Mouse (Mus musculus) left cerebral cortex, adult 2 months (tissue): ENCODE measurements at regions not wholly inside any gene's neighbourhood (a gene's known extent, or its start where the extent isn't known, plus 50 kb on each side); places are given as distances from the start of the nearest gene placed in this dataset.

ENCODE experiments used
- DNase-seq, 2 experiments: peaks; one replicate each; pipeline ENCODE4 v3.0.0; 2021 to 2022; ENCODE audit warnings: low spot score in 2 of 2, mixed read lengths in 1 of 2; ENCODE audit errors: extremely low spot score in 1 of 2
- H3K27ac ChIP-seq: fragments of 200-600 bp; 2 replicates; pipeline ENCODE4 v1.8.1; 2022
- H3K4me3 ChIP-seq: fragments of 200-600 bp; 2 replicates; pipeline ENCODE4 v1.8.1; 2022
- CTCF ChIP-seq: fragments of 200-600 bp; IDR thresholded peaks from 2 replicates; pipeline ENCODE4 v1.8.1; 2022; ENCODE audit warnings: antibody characterized with exemption, mild to moderate bottlenecking, moderate library complexity
- intact Hi-C: fragments of 180-260 bp; cut with DNase I; formaldehyde crosslinking; loops from one replicate; pipeline ENCODE4 v1.15.1; 2025

DNA sequence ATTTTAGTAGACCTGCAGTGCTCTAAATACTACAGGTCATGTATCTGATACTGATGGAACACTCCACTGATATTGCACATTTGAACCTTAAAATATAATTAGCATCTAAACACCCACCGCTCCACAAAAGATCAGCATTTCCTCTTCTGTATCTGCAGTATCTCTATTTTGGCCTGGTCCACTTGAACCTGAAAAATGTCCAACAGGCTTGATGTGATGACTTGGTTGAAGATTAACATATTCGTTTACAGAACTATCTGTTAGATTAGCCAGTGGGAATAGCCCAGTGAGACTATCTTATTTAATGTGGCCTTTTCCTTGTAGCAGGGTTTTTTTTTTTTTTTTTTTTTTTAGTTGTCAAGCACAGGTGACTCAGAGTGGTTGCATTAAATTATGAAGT lies 434.4 kb upstream of the Adamts16 start:
- intact Hi-C loops = no loop called here

DNA sequence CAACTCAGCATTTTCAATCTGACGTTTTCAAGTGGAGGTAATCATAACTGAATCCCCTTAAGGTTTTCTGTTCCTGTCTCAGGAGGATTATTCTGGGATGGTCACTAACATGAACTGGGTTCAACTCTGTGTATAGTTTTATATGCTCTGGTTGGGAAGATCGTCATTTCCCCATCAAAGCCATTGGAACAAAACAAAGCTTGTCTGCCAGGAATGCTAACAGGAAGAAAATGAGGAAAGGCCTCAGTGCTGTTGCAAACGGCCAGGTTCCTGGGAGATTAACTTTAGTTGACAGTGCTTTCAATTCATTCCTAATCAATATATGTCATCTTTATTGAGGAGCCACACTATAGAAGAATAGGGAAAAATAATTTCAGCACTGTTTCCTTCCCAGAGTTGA lies 432.5 kb upstream of the Adamts16 start:
- H3K27ac ChIP-seq = no peak overlapping the region
- DNase-seq = no peak
- TF ChIP-seq CTCF = no peak
- intact Hi-C loops = no loop called here
- no peak overlapping the region for H3K4me3 ChIP-seq

More for the DNA sequence above, 434.4 kb upstream of the Adamts16 start:
- Histone ChIP-seq H3K4me3 (no peak overlapping the region), H3K27ac (no peak overlapping the region)
- no peak for DNase-seq
- TF ChIP-seq CTCF = no peak

GRCm38 (mm10) chr13:71273485-71273884 lies 431.9 kb upstream of the Adamts16 start:
- no peak for DNase-seq
- Histone ChIP-seq H3K4me3 (no peak overlapping the region), H3K27ac (no peak overlapping the region)
- intact Hi-C loops = no loop called here
- no peak for TF ChIP-seq CTCF

DNA sequence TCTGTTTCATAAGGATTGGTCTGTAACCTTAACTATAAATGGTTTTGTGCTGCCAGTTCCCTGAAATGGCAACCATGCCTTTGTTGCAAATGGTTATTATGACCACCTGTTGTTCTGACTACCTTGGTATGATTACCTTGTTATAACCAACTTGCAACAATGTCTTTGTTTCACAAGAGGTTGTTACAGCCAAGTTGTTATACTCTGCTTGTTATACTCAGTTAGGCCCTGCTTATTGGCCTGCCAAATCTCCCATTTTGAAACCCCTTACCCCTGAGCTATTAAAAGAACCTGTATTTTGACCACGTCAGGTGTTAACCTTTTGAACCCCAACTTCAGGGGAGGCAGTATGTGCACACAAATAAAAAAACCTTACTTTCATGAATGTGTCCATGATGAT lies 431.5 kb upstream of the Adamts16 start:
- Histone ChIP-seq H3K4me3 (no peak overlapping the region), H3K27ac (no peak overlapping the region)
- intact Hi-C loops = no loop called here
- no peak for TF ChIP-seq CTCF
- no peak for DNase-seq

DNA sequence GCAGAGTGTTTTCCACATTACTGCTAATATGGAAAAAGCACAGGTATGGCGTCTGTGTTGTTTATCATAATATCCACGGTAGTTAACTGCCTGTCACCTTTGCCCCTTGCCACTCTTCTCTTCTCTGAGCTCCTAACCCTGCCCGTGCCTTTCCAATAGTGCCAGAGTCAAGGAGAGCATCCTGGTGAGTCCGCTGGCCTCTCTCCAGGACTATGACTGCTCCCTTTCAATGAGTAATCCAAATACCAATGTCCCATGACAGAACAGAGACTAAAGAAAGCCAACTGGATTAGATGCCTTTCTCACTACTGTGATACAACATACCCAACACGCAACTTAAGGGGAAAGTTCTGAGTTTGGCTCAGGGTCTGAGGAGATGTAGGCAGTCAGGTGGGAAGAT lies 430.8 kb upstream of the Adamts16 start:
- no peak for DNase-seq
- no peak for TF ChIP-seq CTCF
- intact Hi-C loops = no loop called here
- H3K27ac ChIP-seq = no peak overlapping the region
- no peak overlapping the region for H3K4me3 ChIP-seq

- intact Hi-C loops = no loop called here
- no peak for TF ChIP-seq CTCF
- H3K4me3 ChIP-seq = no peak overlapping the region
- no peak overlapping the region for H3K27ac ChIP-seq
- DNase-seq = no peak
Measured at GRCm38 (mm10) chr13:71271727-71272418, 430.3 kb upstream of the Adamts16 start.

- no peak overlapping the region for H3K27ac ChIP-seq
- intact Hi-C loops = no loop called here
- no peak for TF ChIP-seq CTCF
- H3K4me3 ChIP-seq = no peak overlapping the region
- DNase-seq = no peak
Measured at GRCm38 (mm10) chr13:71270370-71270769, 428.8 kb upstream of the Adamts16 start.

DNA sequence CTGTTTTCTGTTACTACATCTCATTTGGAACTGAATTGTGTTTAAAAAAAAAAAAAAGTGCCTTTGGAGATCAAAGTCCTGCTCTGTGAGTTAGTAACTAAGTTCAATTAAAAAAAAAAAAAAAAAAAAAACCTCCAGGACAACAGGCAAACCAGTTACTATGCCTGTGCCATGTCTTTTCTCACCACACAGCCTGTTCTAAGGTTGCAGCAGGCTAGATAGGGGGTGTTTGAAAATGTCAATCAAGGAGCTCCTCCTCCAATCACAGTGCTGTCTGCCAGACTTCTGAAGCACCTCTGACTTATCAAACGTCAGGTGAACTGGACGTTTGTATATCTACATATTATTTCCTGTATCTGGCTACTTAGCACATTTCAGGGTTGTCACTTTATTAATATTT lies 427.9 kb upstream of the Adamts16 start:
- Histone ChIP-seq H3K4me3 (no peak overlapping the region), H3K27ac (no peak overlapping the region)
- DNase-seq = no peak
- TF ChIP-seq CTCF = no peak
- intact Hi-C loops = no loop called here

DNA sequence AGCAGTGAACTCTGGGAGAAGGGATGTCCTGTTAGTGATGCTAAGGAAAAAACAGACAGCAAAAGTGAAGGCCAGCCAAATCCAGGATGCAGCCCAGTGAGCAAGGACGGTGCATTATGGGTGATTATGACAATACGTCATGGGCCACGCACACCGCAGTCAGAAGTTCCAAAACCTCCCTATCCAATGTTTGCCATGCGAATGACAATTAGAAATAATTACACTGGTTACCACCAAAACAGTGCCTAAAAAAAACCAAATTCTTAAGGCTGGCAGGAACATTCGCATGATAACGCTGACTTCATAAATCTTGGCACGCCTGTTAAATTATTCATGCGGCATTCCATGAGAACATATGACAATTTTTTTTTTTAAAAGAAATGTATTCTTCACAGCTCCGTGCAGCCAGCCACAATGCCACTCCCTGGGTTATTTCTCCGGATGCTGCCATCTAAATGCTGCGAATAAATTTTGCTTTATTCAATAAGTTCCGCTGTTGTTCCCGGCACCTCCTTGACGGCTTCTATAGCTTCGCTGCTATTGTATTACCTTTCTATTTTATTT lies 421.8 kb upstream of the Adamts16 start:
- no peak for DNase-seq
- no peak for TF ChIP-seq CTCF
- Histone ChIP-seq H3K27ac (no peak overlapping the region), H3K4me3 (peak overlapping the region; percentile 8)
- intact Hi-C loops = no loop called here

- H3K4me3 ChIP-seq = no peak overlapping the region
- no peak overlapping the region for H3K27ac ChIP-seq
- intact Hi-C loops = no loop called here
- TF ChIP-seq CTCF = no peak
- no peak for DNase-seq
Measured at GRCm38 (mm10) chr13:71262575-71263295, 421.1 kb upstream of the Adamts16 start.

DNA sequence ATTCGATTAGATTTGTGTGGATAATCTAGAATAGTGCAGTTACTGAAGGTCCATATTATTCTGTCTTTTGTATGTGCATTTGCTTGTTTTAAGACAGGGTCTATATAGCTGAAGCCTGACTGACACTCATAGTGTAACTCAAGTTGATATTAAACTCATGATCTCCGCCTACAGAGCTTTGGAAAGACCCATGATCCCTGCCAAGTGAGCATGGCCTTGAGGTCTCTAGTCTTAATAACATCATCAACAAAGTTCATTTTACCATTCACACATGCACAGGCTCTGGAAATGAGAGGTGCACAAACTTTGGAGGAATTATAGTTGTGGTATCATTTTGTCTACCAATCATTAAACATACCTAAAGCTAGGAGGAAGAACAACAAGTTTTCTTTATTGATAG lies 412.4 kb upstream of the Adamts16 start:
- intact Hi-C loops = no loop called here
- DNase-seq = no peak
- no peak overlapping the region for H3K27ac ChIP-seq
- TF ChIP-seq CTCF = no peak
- no peak overlapping the region for H3K4me3 ChIP-seq

GRCm38 (mm10) chr13:71248261-71249031 lies 406.8 kb upstream of the Adamts16 start:
- intact Hi-C loops = loop anchor here (10.0 kb wide), 1 partner anchor 244 kb away; no protein-coding TSS in a partner anchor
- peak; percentile 49 for TF ChIP-seq CTCF
- Histone ChIP-seq H3K4me3 (no peak overlapping the region), H3K27ac (no peak overlapping the region)
- DNase-seq = peak in 1 of 2 experiments; percentile 15
